Mouse (Mus musculus): ENCODE results near the gene Slc25a53.
A peak's percentile ranks its signal among the peaks of the same experiment; 100 is the strongest.
"Not testable (repeated sequence)": the region's sequence is repeated elsewhere in the genome, so short reads cannot be mapped to it uniquely, and the experiment has no call there.

Gene Slc25a53

DNA sequence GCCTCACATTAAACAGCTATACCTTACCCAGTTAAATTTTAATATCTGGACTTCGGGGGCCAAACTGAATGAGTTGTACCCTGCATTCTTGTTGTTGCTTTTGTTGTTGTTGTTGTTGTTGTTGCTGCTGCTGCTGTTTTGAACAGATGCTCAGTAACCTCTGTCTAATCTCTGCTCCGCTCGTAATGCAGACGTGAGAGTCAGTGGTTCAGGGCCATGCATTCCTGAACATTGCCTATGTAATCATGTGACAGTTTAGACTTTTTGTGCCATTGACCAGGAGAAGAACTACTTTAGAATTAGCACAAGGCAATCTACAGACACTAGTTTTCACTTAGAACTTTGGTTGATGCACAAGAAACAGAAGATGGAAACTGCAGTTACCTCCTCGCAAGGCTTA, 79.8 kb downstream of the Slc25a53 start:
- DNase-seq: not testable (repeated sequence)

DNA sequence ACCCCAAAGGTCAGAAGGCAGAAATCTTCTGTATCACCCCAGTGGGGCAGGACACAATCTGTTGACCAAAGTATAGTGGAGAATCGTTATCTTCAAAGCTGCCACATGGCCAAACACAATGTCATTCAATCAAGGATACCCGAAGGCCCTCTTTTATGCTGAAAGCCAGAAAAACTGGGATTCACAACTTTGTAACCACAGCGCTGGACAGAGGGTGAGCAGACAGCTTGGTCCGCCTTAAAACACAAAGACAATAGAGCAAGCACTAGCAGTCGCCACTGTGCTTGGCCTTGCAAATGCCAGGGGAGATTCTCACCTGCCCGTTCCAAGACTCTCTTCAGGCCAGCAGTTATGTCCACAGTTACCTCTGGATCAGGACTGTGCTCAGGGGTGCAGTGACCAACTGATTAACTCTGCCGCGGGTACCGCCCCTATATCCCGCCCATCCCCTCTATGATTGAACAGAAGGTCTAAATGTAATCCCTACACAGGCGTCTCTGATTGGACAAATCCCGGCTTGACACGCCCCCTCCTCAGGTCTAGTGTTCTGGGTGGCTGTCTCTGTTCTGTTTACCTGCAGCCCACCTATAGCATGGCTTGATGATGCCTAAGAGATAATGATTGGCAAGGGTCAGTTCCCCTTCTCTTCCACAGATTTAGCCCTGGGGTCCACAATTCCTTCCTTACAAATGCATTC, 80.4 kb downstream of the Slc25a53 start:
- peak; percentile 88 for DNase-seq

DNA sequence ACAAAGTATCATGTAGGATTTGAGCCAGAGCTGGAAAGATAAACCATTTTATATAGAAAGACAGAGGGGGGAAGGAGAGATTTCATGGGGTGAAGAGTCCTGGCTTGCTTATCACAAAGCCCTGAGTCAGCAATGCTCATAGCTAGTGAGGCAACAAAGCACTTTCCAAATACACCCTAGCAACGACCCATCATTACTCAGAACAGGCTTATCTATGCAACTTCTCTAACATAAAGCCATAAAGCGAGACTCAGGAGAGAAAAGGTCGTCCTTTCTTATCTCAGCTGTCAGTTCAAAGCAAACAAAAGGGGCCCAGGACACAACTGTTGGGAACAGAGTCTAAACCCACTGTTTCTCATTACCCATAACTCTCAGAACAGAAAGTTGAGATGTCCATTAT, 100.1 kb downstream of the Slc25a53 start:
- no peak for DNase-seq

Data from cerebellum, adult 11 months (tissue).